In genomic region chr9:99458529-99459208, GRCm38 (mm10) we compare ENCODE assay signal across 8 mouse cellular contexts. TPM values are rescaled to one million over a fixed set of nuclear protein-coding genes. Genes with fewer than 3 reads are reported as not detected.
DNase-seq lines count a peak whose midpoint lies in the region; ATAC-seq lines count a peak whose summit lies in the region.

No protein-coding gene starts in this region.

- DNase-seq in heart, postnatal 4 days: peak; percentile 61
- DNase-seq in heart, adult 9 months (ENCODE audit: low spot score in 2 of 2): no peak
- peak; percentile 64 for DNase-seq in urinary bladder, postnatal 25 days (ENCODE audit: low spot score)
- no peak for DNase-seq in urinary bladder, adult 18-20 months (ENCODE audit: low spot score in 2 of 2)
- DNase-seq in c-Kit-positive CD71-positive TER-119-negative erythroid progenitor cells, embryonic 14.5 days (ENCODE audit: low read depth): peak; percentile 61
- peak; percentile 80 for DNase-seq in lung, postnatal 36 days
- DNase-seq in thymus, postnatal 14 days: peak; percentile 65

- ATAC-seq in hematopoietic stem cell, adult 5-6 weeks (replicated peaks in 1 of 2; ENCODE audit: insufficient read depth in 1 of 2, low FRiP score in 2 of 2, low TSS enrichment in 1 of 2, low read depth in 1 of 2, poor library complexity in 2 of 2, severe bottlenecking in 2 of 2): peak; percentile 67 to 75; a peak in 3 of 4 replicates

RNA-seq across cellular contexts. Expression of gene Nme9, which starts 7.4 kb away (rescaled TPM):
- total RNA-seq in heart, postnatal 4 days (2021): not detected
- not detected in 2 replicates for total RNA-seq in hematopoietic stem cell, adult 5-6 weeks (2017)

RNA-seq across cellular contexts. Expression of gene Mras, which starts 21.5 kb away (rescaled TPM):
- total RNA-seq in heart, postnatal 4 days (2021): 10 to 100 TPM; 11.6 to 13.2 TPM
- total RNA-seq in hematopoietic stem cell, adult 5-6 weeks (2017): 4.9 and 5.5 TPM in 2 replicates

Comparison
In these comparisons a context has a peak if more than half of its experiments do, and no peak if none do; other contexts are left out.
1. DNase-seq: peak in heart, postnatal 4 days (single experiment), urinary bladder, postnatal 25 days (single experiment), c-Kit-positive CD71-positive TER-119-negative erythroid progenitor cells, embryonic 14.5 days (single experiment), lung, postnatal 36 days (single experiment) and thymus, postnatal 14 days (single experiment); none in heart, adult 9 months (0 of 2) and urinary bladder, adult 18-20 months (0 of 2).